Mouse (Mus musculus) brain, embryonic 14.5 days (tissue): ENCODE results near the gene Arl8a.

Experiments
- CTCF ChIP-seq: fragments of 200-500 bp; IDR thresholded peaks from 2 replicates; pipeline ENCODE4 v1.5.1; 2012; ENCODE audit warnings: inconsistent platforms, mild to moderate bottlenecking, moderate library complexity, borderline replicate concordance; ENCODE audit not compliant: insufficient read depth, insufficient read length; ENCODE audit errors: extremely low read depth
- POLR2A ChIP-seq: fragments of 200-500 bp; IDR thresholded peaks from 2 replicates; pipeline ENCODE4 v1.6.1; 2012; ENCODE audit warnings: mild to moderate bottlenecking, inconsistent platforms, borderline replicate concordance; ENCODE audit not compliant: poor library complexity, insufficient read depth, insufficient read length, severe bottlenecking; ENCODE audit errors: extremely low read depth

GRCm38 (mm10) chr1:135158633-135159032 lies 12.0 kb downstream of the Arl8a start:
- TF ChIP-seq CTCF (no peak), POLR2A (no peak)
